Mouse (Mus musculus): ENCODE measurements around the gene Shh.

DNA sequence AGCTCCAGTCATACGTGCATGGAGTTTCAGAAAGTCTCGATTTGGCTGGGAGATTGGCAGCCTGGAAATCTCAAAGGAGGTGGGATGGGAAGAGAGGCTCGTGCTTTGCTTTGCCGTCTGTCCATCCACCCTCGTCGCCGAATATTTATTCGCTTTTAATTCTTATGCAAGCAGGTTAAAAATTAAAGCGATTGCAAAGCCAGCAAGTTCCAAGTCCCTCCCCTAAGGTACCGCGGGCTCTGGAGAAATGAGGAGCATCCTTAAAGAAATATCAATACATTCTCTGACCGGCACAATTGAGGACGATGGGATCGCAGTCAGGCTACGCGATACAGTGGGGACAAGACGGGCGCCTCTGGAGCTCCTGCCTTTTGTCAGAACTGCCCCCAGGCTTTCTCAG, 1.5 kb downstream of the Shh start:
- TF ChIP-seq CTCF (IDR thresholded peaks at IDR 0.05; ENCODE audit: low read depth, low read length) (no peak), TAL1 (conservative IDR thresholded peaks at IDR 0.05; ENCODE audit: low read depth, low read length) (no peak), GATA1 (IDR thresholded peaks at IDR 0.05; ENCODE audit: borderline replicate concordance, low read length) (no peak), POLR2AphosphoS5 (IDR thresholded peaks at IDR 0.05; ENCODE audit: insufficient replicate concordance, low read depth, low read length) (no peak)

Data from G1E (cell line).